ENCODE assay signal across 8 mouse cellular contexts in the genomic region with DNA sequence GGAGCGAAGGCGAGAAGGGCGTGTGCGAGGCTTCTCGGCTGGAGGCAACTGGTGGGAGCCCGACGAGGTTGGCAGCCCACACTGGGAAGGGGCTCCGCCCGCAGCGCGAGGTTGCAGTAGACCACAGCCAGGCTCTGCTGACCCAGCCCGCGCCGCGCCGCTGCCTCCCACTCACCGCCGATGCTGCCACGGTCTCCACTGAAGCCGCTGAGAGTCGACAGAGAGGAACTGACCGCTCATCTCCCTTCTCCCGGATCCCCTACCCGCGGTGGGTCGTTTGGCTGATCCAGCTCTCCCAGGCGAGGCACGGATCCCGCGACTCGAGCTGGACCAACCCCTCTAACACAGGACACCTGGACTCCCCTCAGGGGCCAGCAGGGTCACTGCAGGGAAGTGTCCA. TPM values are rescaled to one million over a fixed set of nuclear protein-coding genes. Genes with fewer than 3 reads are reported as not detected.
DNase-seq lines count a peak whose midpoint lies in the region; ATAC-seq and TF ChIP-seq lines count a peak whose summit lies in the region.
"Had no signal": no experiment of that assay in that cellular context is flagged by ENCODE, and none has a peak within 500 bp of the region (broad histone marks: within the 10 kb centered on the region; RNA-seq: fewer than 3 reads in every experiment).

A gene (plus strand): TSS at position 113 of the 400 bp plus-strand sequence.

- no peak within 1 kb of the TSS for H3K27ac ChIP-seq in lung, postnatal 0 days (ENCODE audit: low read length)
- H3K27ac ChIP-seq in forebrain, embryonic 15.5 days (replicated peaks) = no peak within 1 kb of the TSS
- no peak within 1 kb of the TSS for H3K27ac ChIP-seq in liver, embryonic 14.5 days
- H3K27ac ChIP-seq in stomach, embryonic 16.5 days (ENCODE audit: low read length) = no peak within 1 kb of the TSS

- peaks cover 9% of the 10 kb centered on the region; the same call in 1 of the 2 replicates for H3K27me3 ChIP-seq in lung, postnatal 0 days (replicated peaks; ENCODE audit: insufficient read depth, low read length)
- H3K27me3 ChIP-seq in forebrain, embryonic 15.5 days = peaks cover 22% of the 10 kb centered on the region
- peaks cover 35% of the 10 kb centered on the region for H3K27me3 ChIP-seq in liver, embryonic 14.5 days (ENCODE audit: control insufficient read depth, insufficient read depth, low read length)
- H3K27me3 ChIP-seq in stomach, embryonic 16.5 days (ENCODE audit: control insufficient read depth, insufficient read depth, low read length) = peaks cover 11% of the 10 kb centered on the region

- peak within 1 kb of the TSS; percentile 5; the same call in 1 of the 2 replicates for H3K4me3 ChIP-seq in lung, postnatal 0 days (ENCODE audit: low read depth, low read length)
- H3K4me3 ChIP-seq in forebrain, embryonic 15.5 days = peak within 1 kb of the TSS; percentile 29
- no peak within 1 kb of the TSS for H3K4me3 ChIP-seq in liver, embryonic 14.5 days (ENCODE audit: insufficient read depth in 1 of 2, low read depth in 2 of 2, low read length in 2 of 2)
- H3K4me3 ChIP-seq in stomach, embryonic 16.5 days (replicated peaks; ENCODE audit: low read length) = peak within 1 kb of the TSS; percentile 28

- H3K36me3 ChIP-seq in lung, postnatal 0 days (ENCODE audit: insufficient read depth, low read length) = no peaks in the 10 kb centered on the region
- no peaks in the 10 kb centered on the region for H3K36me3 ChIP-seq in forebrain, embryonic 15.5 days
- no peaks in the 10 kb centered on the region for H3K36me3 ChIP-seq in liver, embryonic 14.5 days (replicated peaks; ENCODE audit: control insufficient read depth, insufficient read depth, low read depth)
- no peaks in the 10 kb centered on the region for H3K36me3 ChIP-seq in stomach, embryonic 16.5 days (ENCODE audit: control insufficient read depth, insufficient read depth, low read length)

- H3K9me3 ChIP-seq in lung, postnatal 0 days (ENCODE audit: low read length) = no peaks in the 10 kb centered on the region
- no peaks in the 10 kb centered on the region for H3K9me3 ChIP-seq in forebrain, embryonic 15.5 days
- no peaks in the 10 kb centered on the region for H3K9me3 ChIP-seq in liver, embryonic 14.5 days (ENCODE audit: control insufficient read depth, low read length)
- H3K9me3 ChIP-seq in stomach, embryonic 16.5 days (replicated peaks; ENCODE audit: control insufficient read depth, low read length) = no peaks in the 10 kb centered on the region

- DNase-seq in lung, postnatal 0 days (ENCODE audit: low spot score) = no peak
- no peak for DNase-seq in lung, postnatal 25 days (ENCODE audit: low spot score)
- no peak for DNase-seq in liver, embryonic 14.5 days (ENCODE audit: low read depth in 3 of 3, low spot score in 3 of 3)
- no peak for DNase-seq in cerebellum, adult 9-10 months
- DNase-seq in adrenal gland, adult 8-10 months = no peak

- TF ChIP-seq EP300 in lung, postnatal 0 days (IDR thresholded peaks at IDR 0.05) = no peak
- TF ChIP-seq EP300 in liver, embryonic 14.5 days (IDR thresholded peaks at IDR 0.05; ENCODE audit: low read depth) = no peak

- 3% methylated on average over 31 of the region's 31 CpGs for WGBS in lung, postnatal 0 days
- 1% methylated on average over 30 of the region's 31 CpGs for WGBS in forebrain, embryonic 15.5 days
- WGBS in liver, embryonic 14.5 days (ENCODE audit: insufficient replicate concordance) = 4% methylated on average over 31 of the region's 31 CpGs
- 2% methylated on average over 31 of the region's 31 CpGs for WGBS in stomach, embryonic 16.5 days

- H3K4me1 ChIP-seq in lung, postnatal 0 days (ENCODE audit: insufficient read depth, low read depth, low read length) = no peaks in the 10 kb centered on the region
- peaks cover 8% of the 10 kb centered on the region for H3K4me1 ChIP-seq in forebrain, embryonic 15.5 days
- H3K4me1 ChIP-seq in liver, embryonic 14.5 days (replicated peaks; ENCODE audit: control insufficient read depth in 2 of 2, insufficient read depth in 2 of 2, low read length in 1 of 2) = no peaks in the 10 kb centered on the region
- H3K4me1 ChIP-seq in stomach, embryonic 16.5 days (ENCODE audit: control insufficient read depth, insufficient read depth, low read length) = no peaks in the 10 kb centered on the region; the same call in 1 of the 2 replicates

- peak within 1 kb of the TSS; percentile 41 for H3K4me2 ChIP-seq in lung, postnatal 0 days (replicated peaks; ENCODE audit: low read depth, low read length)
- H3K4me2 ChIP-seq in forebrain, embryonic 15.5 days (replicated peaks) = peak within 1 kb of the TSS; percentile 50
- H3K4me2 ChIP-seq in liver, embryonic 14.5 days (ENCODE audit: low read depth) = peak within 1 kb of the TSS; percentile 22; the same call in 1 of the 2 replicates
- peak within 1 kb of the TSS; percentile 52 for H3K4me2 ChIP-seq in stomach, embryonic 16.5 days (ENCODE audit: low read depth, low read length)

- no peak within 1 kb of the TSS for H3K9ac ChIP-seq in lung, postnatal 0 days (replicated peaks; ENCODE audit: low read depth)
- 0 out of 2 replicates have a peak within 1 kb of the TSS, but pooled peaks have one; percentile 12 for H3K9ac ChIP-seq in forebrain, embryonic 15.5 days (replicated peaks)
- no peak within 1 kb of the TSS for H3K9ac ChIP-seq in liver, embryonic 14.5 days (replicated peaks)
- H3K9ac ChIP-seq in stomach, embryonic 16.5 days (ENCODE audit: low read length) = peak within 1 kb of the TSS; percentile 12; the same call in 1 of the 2 replicates

- TF ChIP-seq CTCF in lung, postnatal 0 days (IDR thresholded peaks at IDR 0.05) = no peak
- TF ChIP-seq CTCF in liver, embryonic 14.5 days (IDR thresholded peaks at IDR 0.05; ENCODE audit: low read depth) = no peak

- ATAC-seq in lung, postnatal 0 days = no peak
- 0 out of 2 replicates have a peak, but pooled peaks have one; percentile 7 for ATAC-seq in forebrain, embryonic 15.5 days (replicated peaks)
- no peak for ATAC-seq in liver, embryonic 14.5 days (ENCODE audit: insufficient read depth)
- ATAC-seq in stomach, embryonic 16.5 days (ENCODE audit: insufficient read depth, low FRiP score) = no peak

RNA-seq across cellular contexts. Expression of the gene that starts here (rescaled TPM):
- polyA plus RNA-seq in lung, postnatal 0 days (2015; fragmentation: Nextera tagmentation; extraction: Ambion mirVana) = not detected in 2 replicates
- polyA plus RNA-seq in forebrain, embryonic 15.5 days (2015; fragmentation: Nextera tagmentation; extraction: Ambion mirVana) = 0.20 TPM in 1 of 2 replicates, not detected in the other
- polyA plus RNA-seq in liver, embryonic 14.5 days (2012; rRNA removed) = not detected in 2 replicates
- polyA plus RNA-seq in liver, embryonic 14.5 days (2014; fragmentation: Nextera tagmentation; extraction: Ambion mirVana) = not detected in 2 replicates
- not detected in 2 replicates for polyA plus RNA-seq in stomach, embryonic 16.5 days (2015; fragmentation: Nextera tagmentation; extraction: Ambion mirVana)
- total RNA-seq in adrenal gland, adult 8-10 months (2022) = not detected
- total RNA-seq: heart, adult 8-10 months had no signal

Comparison
In these comparisons a context has a peak if more than half of its experiments do, and no peak if none do; other contexts are left out.
1. Peak in ATAC-seq, H3K4me3 ChIP-seq, H3K9ac ChIP-seq and H3K4me2 ChIP-seq in forebrain, embryonic 15.5 days; RNA of the gene not detected or under 1 TPM.
2. H3K4me3 ChIP-seq: peak in lung, postnatal 0 days (single experiment) and stomach, embryonic 16.5 days (single experiment); none in liver, embryonic 14.5 days (0 of 2).
3. Peak in every context shown above with its lines, with median percentiles within 50 percentile points of each other: H3K4me2 ChIP-seq.